Mouse (Mus musculus) lung, embryonic 16.5 days (tissue): ENCODE measurements around the gene Abo. TPM values are rescaled to one million over a fixed set of nuclear protein-coding genes. Genes with fewer than 3 reads are reported as not detected.

Experiments used
- polyA plus RNA-seq: library from polyadenylated mRNA; unstranded; fragments of >200 nt; fragmentation: Nextera tagmentation; extraction: Ambion mirVana; gene quantifications from 2 replicates; pipeline ENCODE4 v1.2.1, GENCODE M21; 2015

Abo gene
- polyA plus RNA-seq, 1 experiment from 2014 or later, result not detected

Other genes with a start within 250 kb of the Abo start
- gene Fam69b, start 236.5 kb downstream of the Abo start, polyA plus RNA-seq, result 16.5 and 17.1 TPM in 2 replicates
- not detected in 2 replicates for gene Lcn4, start 193.7 kb downstream of the Abo start, polyA plus RNA-seq
- gene Surf6, start 37.9 kb upstream of the Abo start, polyA plus RNA-seq, result 22.6 and 25.3 TPM in 2 replicates
- gene Med22, start 45.7 kb upstream of the Abo start, polyA plus RNA-seq, result 48.5 and 49.1 TPM in 2 replicates
- gene Rpl7a, start 45.8 kb upstream of the Abo start, polyA plus RNA-seq, result 578 and 617 TPM in 2 replicates
- 33.0 and 34.6 TPM in 2 replicates for gene Surf2, start 51.4 kb upstream of the Abo start, polyA plus RNA-seq
- 51.9 and 57.3 TPM in 2 replicates for gene Surf1, start 51.6 kb upstream of the Abo start, polyA plus RNA-seq
- 209 and 215 TPM in 2 replicates for gene Surf4, start 68.9 kb upstream of the Abo start, polyA plus RNA-seq
- 0.06 and 0.19 TPM in 2 replicates for gene Stkld1, start 69.1 kb upstream of the Abo start, polyA plus RNA-seq
- 41.5 and 44.0 TPM in 2 replicates for gene Rexo4, start 99.4 kb upstream of the Abo start, polyA plus RNA-seq
- gene Adamts13, start 108.4 kb upstream of the Abo start, polyA plus RNA-seq, result 0.08 and 0.20 TPM in 2 replicates
- gene Cacfd1, start 144.9 kb upstream of the Abo start, polyA plus RNA-seq, result 52.3 and 57.1 TPM in 2 replicates
- gene Slc2a6, start 163.0 kb upstream of the Abo start, polyA plus RNA-seq, result 0.63 and 0.85 TPM in 2 replicates
- 1.6 and 3.4 TPM in 2 replicates for gene Mymk, start 207.2 kb upstream of the Abo start, polyA plus RNA-seq
- gene Adamtsl2, start 214.4 kb upstream of the Abo start, polyA plus RNA-seq, result 27.9 and 28.4 TPM in 2 replicates